Mouse (Mus musculus): ENCODE data around the gene Zswim8. TPM values are rescaled to one million over a fixed set of nuclear protein-coding genes. Genes with fewer than 3 reads are reported as not detected.

Gene Zswim8
- 29.7 and 39.4 TPM in 2 replicates for polyA plus RNA-seq (2015; fragmentation: Nextera tagmentation; extraction: Ambion mirVana)

DNA sequence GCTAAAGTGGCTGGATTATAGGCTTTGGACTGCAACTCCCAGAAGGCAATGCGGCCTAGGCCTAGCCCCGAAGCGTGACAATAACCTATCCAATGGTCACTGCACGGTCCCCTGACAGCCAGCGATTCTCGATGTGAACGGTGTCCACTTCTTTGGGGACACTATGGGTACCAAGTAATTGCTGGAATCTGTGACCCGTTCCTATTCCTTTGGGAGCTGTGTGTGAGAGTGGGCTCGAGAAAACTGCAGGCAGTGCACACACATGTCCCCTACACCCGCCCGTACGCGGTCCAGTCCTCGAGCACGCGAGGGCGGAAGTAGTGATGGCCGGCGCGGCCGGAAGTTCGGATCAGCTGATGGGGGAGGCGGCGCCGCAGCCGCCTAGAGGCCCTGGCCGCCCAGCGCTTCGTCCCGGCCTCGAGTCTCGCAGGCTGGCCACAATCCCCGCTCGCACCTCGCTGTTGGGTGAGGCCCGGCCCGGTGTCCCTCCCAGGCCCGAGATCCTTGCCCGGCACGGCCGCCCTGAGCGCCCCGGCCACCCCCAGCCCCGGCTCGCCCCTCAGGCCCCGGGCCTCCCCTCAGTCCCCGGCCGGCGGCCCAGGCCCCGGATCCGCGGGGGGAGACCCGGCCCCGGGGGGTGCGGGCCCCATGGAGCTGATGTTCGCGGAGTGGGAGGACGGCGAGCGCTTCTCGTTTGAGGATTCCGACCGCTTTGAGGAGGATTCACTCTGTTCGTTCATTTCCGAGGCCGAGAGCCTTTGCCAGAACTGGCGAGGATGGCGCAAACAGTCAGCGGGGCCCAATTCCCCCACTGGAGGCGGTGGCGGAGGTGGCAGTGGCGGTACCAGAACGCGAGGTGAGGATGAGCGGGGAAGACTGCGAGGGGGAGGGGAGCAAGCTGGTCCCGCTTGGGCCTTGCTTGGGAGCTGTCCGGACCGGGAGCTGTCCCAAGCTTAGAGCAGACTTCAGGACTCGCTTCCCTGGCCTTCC, at the start of gene Zswim8:
Gene Zswim8, plus strand, starts transcription at position 352 of the 990 bp plus-strand sequence.

DNA sequence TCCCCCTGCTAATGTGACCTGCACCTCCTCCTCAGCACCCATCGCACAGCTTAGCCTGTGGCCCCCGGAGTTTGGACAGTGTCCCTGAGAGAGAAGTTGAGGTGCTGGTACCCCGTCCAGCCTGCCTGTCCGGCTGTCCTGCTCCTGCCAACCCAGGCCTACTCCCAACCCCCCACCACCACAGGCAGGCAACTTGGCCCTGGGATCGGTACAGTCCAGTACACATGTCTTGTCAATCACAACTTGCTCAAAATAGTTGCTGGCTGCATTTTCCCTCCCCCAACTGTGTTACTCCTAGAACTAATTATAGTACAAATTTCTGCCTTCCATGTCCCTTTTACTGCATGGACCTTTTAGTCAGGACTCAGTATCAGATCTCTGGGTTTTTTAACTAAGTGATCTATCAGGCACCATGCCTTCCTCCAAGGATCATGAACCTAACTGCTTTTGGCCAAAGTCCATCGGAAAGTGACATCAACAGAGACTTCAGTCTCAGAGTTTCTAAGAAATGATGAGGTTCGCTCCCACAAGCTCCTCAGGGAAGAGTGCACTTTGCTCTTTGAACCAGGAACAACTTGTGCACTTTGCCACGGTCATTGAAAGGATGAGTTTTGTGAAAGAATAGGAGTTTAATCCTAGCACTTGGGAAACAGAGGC, 39.1 kb upstream of the Zswim8 start, which contains the start of gene Synpo2l:
Gene Synpo2l, minus strand, starts transcription at position 201 of the 657 bp plus-strand sequence.

DNA sequence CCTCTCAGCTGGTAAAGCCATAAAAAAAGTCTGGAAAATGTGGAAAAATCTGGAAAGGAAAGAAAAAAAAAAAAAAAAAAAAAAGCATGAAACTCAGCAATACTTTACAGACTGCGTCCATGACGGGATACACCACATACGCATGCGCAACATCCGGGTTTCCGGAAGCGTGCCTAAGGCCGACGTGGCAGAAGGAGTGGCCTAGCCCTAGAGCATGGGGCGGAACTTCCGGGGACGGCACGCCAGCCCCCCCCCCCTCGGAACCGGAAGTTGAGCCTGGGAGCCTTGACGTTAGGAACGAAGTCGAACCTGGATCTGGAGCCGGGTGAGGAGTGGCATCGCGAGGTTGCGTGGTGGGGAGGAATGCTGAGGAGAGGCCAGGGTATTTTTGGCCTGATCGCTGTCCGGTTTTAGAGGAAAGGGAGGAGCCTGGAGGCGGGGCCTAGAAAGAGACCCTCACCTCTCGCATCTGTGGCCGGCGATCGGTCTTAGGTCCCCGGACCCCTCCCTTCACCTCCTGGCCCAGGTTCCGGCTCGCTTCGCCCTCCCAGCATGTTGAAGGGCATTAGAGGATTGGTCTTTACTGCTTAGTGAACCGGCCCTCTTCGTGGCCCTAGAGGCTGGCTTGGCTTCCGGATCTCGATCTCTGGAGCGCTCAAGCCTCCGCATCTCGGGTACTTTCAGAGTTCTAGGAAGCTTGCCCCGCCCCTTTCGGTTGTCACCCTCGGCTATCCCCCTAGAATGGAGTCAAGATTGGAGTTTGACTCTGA, 33.1 kb upstream of the Zswim8 start, which contains the start of gene Sec24c:
Gene Sec24c, plus strand, starts transcription at position 245 of the 770 bp plus-strand sequence.

DNA sequence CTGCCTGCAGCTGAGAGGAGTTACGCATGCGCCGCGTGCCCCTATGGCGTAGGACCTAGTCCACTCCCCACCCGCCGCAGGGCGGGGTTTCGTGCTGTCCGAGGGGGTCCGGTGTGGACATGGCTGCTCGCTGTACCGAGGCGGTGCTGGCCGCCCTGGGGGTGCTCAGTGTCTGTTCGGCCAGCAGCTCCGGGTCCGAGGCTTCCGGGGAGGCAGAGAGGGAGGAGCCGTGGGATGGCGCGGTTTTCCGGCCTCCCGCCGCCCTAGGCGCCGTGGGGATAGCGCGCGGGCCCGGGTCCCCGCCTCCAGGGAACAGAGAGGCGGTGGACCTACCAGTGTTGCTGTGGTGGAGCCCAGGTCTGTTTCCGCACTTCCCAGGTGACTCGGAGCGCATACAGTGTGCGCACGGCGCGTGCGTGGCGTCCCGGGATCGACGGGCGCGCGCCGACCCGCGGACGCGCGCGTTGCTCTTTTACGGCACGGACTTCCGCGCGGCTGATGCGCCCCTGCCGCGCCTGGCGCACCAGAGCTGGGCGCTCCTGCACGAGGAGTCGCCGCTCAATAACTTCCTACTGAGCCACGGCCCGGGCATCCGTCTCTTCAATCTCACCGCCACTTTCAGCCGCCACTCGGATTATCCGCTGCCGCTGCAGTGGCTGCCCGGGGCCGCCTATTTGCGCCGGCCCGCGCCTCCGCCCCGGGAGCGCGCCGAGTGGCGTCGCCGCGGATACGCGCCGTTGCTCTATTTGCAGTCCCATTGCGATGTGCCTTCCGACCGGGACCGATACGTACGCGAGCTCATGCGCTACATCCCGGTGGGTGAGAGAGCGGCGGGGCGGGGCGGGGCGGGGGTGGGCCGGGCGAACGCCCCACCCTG, 12.2 kb upstream of the Zswim8 start, which contains the start of gene Fut11:
Gene Fut11, plus strand, starts transcription at position 85 of the 877 bp plus-strand sequence.

DNA sequence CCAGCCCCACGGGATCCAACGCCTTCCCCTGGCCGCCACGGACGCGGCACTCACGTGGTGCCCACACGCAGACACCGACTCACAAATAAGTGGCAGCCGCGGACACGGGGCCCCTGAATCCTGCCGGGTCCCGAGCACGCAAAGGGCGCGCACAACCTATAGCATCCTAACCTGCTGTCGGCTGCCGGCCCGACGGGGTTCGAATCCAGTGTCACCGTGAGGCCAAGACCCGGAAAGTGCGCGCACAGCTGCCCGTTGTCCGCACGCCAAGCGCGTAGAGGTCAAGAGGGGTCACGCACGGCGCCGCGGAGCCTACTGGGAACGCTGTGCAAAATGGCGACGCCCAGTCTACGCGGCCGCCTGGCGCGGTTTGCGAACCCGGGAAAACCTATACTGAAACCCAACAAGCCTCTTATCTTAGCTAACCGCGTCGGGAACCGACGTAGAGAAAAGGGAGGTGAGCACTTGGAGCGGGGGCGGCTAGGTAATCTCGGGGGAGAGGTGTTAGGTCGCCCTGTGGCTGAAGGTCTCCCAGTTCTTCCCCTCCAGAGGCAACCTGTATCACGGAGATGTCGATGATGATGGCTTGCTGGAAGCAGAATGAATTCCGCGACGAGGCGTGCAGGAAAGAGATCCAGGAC, 4.5 kb upstream of the Zswim8 start, which contains the start of gene Chchd1:
Gene Chchd1, plus strand, starts transcription at position 266 of the 641 bp plus-strand sequence.

DNA sequence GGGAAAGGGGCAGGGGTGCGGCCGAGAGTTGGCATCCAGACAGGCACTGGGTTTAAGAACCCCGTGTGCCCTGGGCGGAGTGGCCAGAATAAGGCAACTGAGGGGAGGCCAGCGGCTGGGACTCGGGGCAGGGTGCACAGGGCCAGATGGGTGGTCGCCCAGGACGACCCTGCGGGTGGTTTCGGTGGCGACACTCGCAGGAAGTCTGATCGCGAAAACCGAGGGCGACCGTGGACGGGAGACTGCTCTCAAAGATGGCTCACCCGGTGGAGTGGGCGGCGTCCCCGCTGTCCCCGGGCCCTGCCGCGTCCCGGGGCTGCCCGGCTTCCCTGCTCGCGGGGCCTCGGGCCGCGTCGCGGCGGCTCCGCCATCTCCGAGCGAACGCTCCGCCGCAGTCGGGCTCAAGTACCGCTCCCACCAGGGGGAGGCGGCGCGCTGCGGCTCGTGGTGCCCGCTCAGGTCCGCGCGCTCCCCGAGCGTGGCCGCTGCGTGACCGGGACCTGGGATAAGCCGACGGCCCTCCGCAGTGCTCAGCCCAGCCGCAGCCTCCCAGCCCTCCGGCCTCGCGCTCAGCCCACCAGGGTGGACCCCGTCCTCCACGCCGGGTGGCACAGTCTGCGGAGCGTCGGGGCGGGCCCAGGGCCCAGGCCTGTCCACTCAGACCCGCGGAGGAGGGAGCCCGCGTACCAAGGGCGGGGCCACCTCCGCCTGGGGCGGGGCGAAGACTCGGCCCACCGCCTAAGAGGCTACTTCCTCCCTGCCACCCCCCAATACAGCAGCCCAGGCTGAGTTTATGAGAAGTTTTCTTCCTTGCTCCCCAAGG, 26.8 kb downstream of the Zswim8 start, which contains the start of gene Ndst2:
Gene Ndst2, minus strand, starts transcription at position 611 of the 823 bp plus-strand sequence.

Small RNAs within 50 kb of the gene (microRNA-seq; reads per million reads assigned to microRNA genes)
- gene Mir6946, result 0.87 reads per million

Other genes starting within 250 kb of the Zswim8 start
- gene Anxa7, start 227.4 kb upstream of the Zswim8 start, polyA plus RNA-seq (2015; fragmentation: Nextera tagmentation; extraction: Ambion mirVana), result 22.8 and 24.9 TPM in 2 replicates
- 0.15 and 0.33 TPM in 2 replicates for gene Mss51, start 210.7 kb upstream of the Zswim8 start, polyA plus RNA-seq (2015; fragmentation: Nextera tagmentation; extraction: Ambion mirVana)
- gene Ppp3cb, start 161.0 kb upstream of the Zswim8 start, polyA plus RNA-seq (2015; fragmentation: Nextera tagmentation; extraction: Ambion mirVana), result 100 and 111 TPM in 2 replicates
- 5.8 and 6.8 TPM in 2 replicates for gene Usp54, start 66.5 kb upstream of the Zswim8 start, polyA plus RNA-seq (2015; fragmentation: Nextera tagmentation; extraction: Ambion mirVana)
- 0.52 and 0.70 TPM in 2 replicates for gene Myoz1, start 51.0 kb upstream of the Zswim8 start, polyA plus RNA-seq (2015; fragmentation: Nextera tagmentation; extraction: Ambion mirVana)
- gene Synpo2l, start 39.2 kb upstream of the Zswim8 start, polyA plus RNA-seq (2015; fragmentation: Nextera tagmentation; extraction: Ambion mirVana), result 0.22 and 0.23 TPM in 2 replicates
- gene Sec24c, start 33.2 kb upstream of the Zswim8 start, polyA plus RNA-seq (2015; fragmentation: Nextera tagmentation; extraction: Ambion mirVana), result 47.3 and 53.6 TPM in 2 replicates
- 28.0 and 28.5 TPM in 2 replicates for gene Fut11, start 12.6 kb upstream of the Zswim8 start, polyA plus RNA-seq (2015; fragmentation: Nextera tagmentation; extraction: Ambion mirVana)
- 166 and 195 TPM in 2 replicates for gene Chchd1, start 4.5 kb upstream of the Zswim8 start, polyA plus RNA-seq (2015; fragmentation: Nextera tagmentation; extraction: Ambion mirVana)
- 12.8 and 14.9 TPM in 2 replicates for gene Ndst2, start 27.0 kb downstream of the Zswim8 start, polyA plus RNA-seq (2015; fragmentation: Nextera tagmentation; extraction: Ambion mirVana)
- 377 and 399 TPM in 2 replicates for gene Camk2g, start 86.5 kb downstream of the Zswim8 start, polyA plus RNA-seq (2015; fragmentation: Nextera tagmentation; extraction: Ambion mirVana)
- gene Plau, start 129.1 kb downstream of the Zswim8 start, polyA plus RNA-seq (2015; fragmentation: Nextera tagmentation; extraction: Ambion mirVana), result 0.56 and 0.62 TPM in 2 replicates
- gene Vcl, start 221.8 kb downstream of the Zswim8 start, polyA plus RNA-seq (2015; fragmentation: Nextera tagmentation; extraction: Ambion mirVana), result 15.8 and 16.6 TPM in 2 replicates

Data from neural tube, postnatal 0 days (tissue).